Mouse (Mus musculus) Patski (cell line): ENCODE data around the gene Wdr89. TPM values are rescaled to one million over a fixed set of nuclear protein-coding genes. Genes with fewer than 3 reads are reported as not detected.
A peak's percentile ranks its signal among the peaks of the same experiment; 100 is the strongest.

Experiments used
- ATAC-seq: fragments of 100-300 bp; one replicate; pipeline ENCODE4 v1.8.0; 2021
- CTCF ChIA-PET: fragments of 350-600 bp; sonication (Branson Sonifier 250); formaldehyde crosslinking; loops from one replicate; lab custom pipeline; 2022; ENCODE audit warnings: inconsistent platforms; lab: Charles Lee
- POLR2A ChIA-PET: fragments of 350-600 bp; sonication (Branson Sonifier 250); formaldehyde crosslinking; loops from one replicate; lab custom pipeline; 2022; ENCODE audit warnings: antibody characterized with exemption, inconsistent platforms; lab: Charles Lee
- DNase-seq: peaks from one replicate; pipeline ENCODE4 v3.0.0-alpha.2; 2011; ENCODE audit warnings: low read depth, low spot score
- H3K27me3 ChIP-seq: fragments of 371-371 bp; one replicate; pipeline ENCODE4 v1.5.1; 2021
- CTCF ChIP-seq: fragments of 100-300 bp; IDR thresholded peaks from one replicate; pipeline ENCODE4 v1.5.1; 2021
- in situ Hi-C: fragments of 300-500 bp; cut with MboI; formaldehyde crosslinking; loops from 3 replicates; pipeline ENCODE4 v1.11.1; 2018; ENCODE audit warnings: low pct_unique_long_range_greater_than_20kb, mixed read lengths
- polyA plus RNA-seq: library from polyadenylated mRNA; unstranded; gene quantifications from one replicate; pipeline ENCODE4 v1.2.3, GENCODE M21; 2021

The Wdr89 gene
- polyA plus RNA-seq, 1 experiment from 2014 or later: 21.5 TPM

DNA sequence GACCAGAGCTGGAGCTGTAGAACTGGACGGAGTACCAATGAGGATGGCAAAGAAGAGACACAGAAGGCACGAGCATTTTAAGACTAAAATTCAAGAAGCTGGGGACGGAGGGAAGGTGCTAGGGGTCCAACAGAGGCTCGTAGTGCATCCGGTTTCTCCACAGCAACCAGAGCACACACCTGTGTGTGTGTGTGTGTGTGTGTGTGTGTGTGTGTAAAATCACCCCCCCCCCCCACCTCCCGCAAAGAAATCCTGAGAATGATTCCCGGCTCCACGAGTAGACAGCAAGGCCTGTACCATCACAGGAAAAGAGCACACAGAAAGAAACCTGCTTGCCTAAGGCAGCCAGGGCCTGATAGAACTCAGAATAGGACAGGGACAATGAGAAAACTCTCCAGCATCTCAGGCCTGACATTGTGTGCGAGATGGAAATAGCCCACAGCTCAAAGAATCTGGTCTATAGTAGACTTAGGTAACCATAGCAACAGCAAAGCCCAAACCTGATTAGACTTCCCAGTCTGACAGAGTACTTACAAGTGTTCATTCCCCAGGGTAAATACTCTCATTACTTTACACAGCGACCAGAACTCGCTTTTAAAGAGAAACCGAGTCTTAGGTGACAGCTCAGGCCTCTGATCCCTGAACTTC is 20.2 kb downstream of the Wdr89 start:
- ChIA-PET CTCF (interaction anchor here (0.9 to 1.4 kb wide), 2 partner anchors 81 to 123 kb away, joined by 3 to 4 read pairs; no protein-coding TSS in a partner anchor), POLR2A (interaction anchor here (0.7 kb wide), 1 partner anchor 246 kb away, joined by 6 read pairs; no protein-coding TSS in a partner anchor)
- no peaks in the 10 kb centered on the region for H3K27me3 ChIP-seq
- no peak for TF ChIP-seq CTCF
- in situ Hi-C loops: loop anchor here (25.0 kb wide), 1 partner anchor 1337 kb away; the partner anchor contains the start of gene Gm11042
- ATAC-seq (no peak), DNase-seq (no peak)

DNA sequence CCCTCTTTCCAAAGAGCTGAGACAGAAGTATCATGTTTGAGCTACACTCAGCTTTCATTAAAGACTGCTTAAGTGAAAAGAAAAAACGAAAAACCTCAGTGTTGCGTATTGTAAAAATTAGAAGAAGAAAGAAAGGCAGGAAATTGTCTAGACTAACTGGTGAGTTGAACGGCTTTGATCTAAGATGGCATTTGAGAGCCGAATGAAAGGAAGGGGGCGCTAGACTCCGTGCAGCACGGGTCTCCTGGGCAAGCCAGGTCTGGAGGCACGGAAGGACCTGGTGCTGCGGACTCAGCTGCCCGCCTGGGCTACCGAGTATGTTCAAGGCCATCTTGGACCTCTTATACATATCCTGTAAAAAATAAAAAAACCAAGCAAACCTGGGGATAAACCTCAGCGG is 21.1 kb downstream of the Wdr89 start:
- no peak for DNase-seq
- in situ Hi-C loops: loop anchor here (25.0 kb wide), 1 partner anchor 1336 kb away; the partner anchor contains the start of gene Gm11042
- POLR2A ChIA-PET: no interaction called here

DNA sequence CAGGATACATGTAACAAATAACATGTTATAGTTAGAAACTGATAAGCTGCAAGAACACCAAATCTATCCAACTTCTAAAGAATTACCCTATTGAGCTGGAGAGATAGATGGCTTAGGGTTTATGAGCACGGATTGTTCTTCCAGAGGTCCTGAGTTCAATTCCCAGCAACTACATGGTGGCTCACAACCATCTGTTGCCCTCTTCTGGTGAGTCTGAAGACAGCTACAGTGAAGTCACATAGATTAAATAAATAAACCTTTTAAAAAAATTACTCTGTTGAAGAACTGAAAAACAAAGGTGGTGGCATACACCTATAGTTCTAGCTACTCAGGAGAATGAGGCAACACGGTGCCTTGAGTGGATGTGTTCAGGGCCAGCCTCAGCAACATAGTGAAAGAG is 21.7 kb downstream of the Wdr89 start:
- in situ Hi-C loops: loop anchor here (25.0 kb wide), 1 partner anchor 1335 kb away; the partner anchor contains the start of gene Gm11042
- CTCF ChIA-PET: interaction anchor here (0.6 to 0.9 kb wide), 2 partner anchors 182 to 197 kb away, joined by 3 read pairs; no protein-coding TSS in a partner anchor
- DNase-seq (no peak), ATAC-seq (no peak)
- peak; percentile 58 for TF ChIP-seq CTCF
- H3K27me3 ChIP-seq: no peaks in the 10 kb centered on the region
- POLR2A ChIA-PET: no interaction called here

More for the DNA sequence above, 21.1 kb downstream of the Wdr89 start:
- no peak for ATAC-seq
- no peaks in the 10 kb centered on the region for H3K27me3 ChIP-seq
- CTCF ChIA-PET: interaction anchor here (0.7 to 1.4 kb wide), 4 partner anchors 52 to 182 kb away, joined by 3 to 4 read pairs (median 3); partner anchors contain the start of gene Ppp2r5e
- peak; percentile 19 for TF ChIP-seq CTCF

DNA sequence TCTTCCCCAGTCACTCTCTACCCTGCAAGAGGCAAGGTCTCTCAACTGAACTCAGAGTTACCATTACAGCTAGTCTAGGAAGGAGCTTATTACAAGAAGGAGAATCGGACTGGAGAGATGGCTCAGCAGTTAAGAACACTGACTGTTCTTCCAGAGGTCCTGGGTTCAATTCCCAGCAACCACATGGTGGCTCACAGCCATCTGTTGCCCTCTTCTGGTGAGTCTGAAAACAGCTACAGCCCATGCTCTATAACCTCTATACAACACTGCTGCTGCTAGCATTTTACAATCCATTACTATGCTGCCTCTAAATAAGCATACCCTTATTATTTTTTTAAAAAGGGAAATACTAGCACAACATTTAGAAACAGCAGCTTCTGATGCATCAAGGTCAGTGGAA is 23.6 kb downstream of the Wdr89 start:
- no peak for DNase-seq
- TF ChIP-seq CTCF: peak; percentile 58
- ChIA-PET POLR2A (no interaction called here), CTCF (interaction anchor here (0.7 to 1.2 kb wide), 4 partner anchors 14 to 189 kb away, joined by 3 to 4 read pairs (median 3); no protein-coding TSS in a partner anchor)
- ATAC-seq: no peak
- H3K27me3 ChIP-seq: no peaks in the 10 kb centered on the region
- in situ Hi-C loops: loop anchor here (25.0 kb wide), 1 partner anchor 1333 kb away; the partner anchor contains the start of gene Gm11042

DNA sequence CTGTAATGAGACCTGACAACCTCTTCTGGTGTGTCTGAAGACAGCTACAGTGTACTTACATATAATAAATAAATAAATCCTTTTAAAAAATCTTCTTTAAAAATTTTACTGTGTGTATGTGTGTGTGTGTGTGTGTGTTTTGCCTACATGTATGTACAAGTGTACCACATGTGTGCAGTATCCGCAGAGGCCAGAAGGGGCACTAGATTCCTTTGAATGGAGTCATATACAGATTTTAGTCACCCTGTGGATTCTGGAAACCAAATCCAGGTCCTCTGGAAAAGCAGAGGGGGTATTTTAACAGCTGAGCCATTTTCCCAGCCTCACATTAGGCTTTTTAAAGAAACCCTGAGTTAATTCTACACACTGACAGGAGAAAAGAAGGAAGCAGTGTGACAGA is 27.6 kb downstream of the Wdr89 start:
- H3K27me3 ChIP-seq: no peaks in the 10 kb centered on the region
- DNase-seq (no peak), ATAC-seq (no peak)
- ChIA-PET CTCF (interaction anchor here (1.0 to 1.6 kb wide), 3 partner anchors 8 to 182 kb away, joined by 3 to 4 read pairs (median 3); no protein-coding TSS in a partner anchor), POLR2A (no interaction called here)
- TF ChIP-seq CTCF: no peak
- in situ Hi-C loops: loop anchor here (5.0 to 25.0 kb wide), 2 partner anchors 179 to 1329 kb away; partner anchors contain the start of gene Gm11042

DNA sequence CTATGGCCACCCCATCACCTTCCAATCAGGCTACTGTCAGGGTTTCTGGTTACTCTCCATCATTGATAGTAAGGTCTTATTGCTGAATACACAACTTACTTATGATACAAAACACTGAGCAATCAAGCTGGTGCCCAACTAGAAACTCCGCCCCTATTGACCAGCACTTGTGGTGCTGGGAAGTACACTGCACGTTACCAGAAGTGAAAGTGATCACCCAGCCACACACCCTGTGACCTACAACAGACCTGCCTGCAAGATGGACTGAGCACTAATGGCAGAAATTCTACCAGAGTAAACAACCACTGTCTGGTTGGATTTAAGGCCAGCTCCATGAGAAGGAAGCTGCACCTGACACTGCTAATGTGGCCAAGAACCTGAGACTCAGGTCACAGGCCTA is 31.0 kb downstream of the Wdr89 start:
- no peak for TF ChIP-seq CTCF
- H3K27me3 ChIP-seq: no peaks in the 10 kb centered on the region
- DNase-seq (no peak), ATAC-seq (no peak)
- in situ Hi-C loops: loop anchor here (25.0 kb wide), 1 partner anchor 1326 kb away; the partner anchor contains the start of gene Gm11042
- ChIA-PET POLR2A (no interaction called here), CTCF (no interaction called here)

DNA sequence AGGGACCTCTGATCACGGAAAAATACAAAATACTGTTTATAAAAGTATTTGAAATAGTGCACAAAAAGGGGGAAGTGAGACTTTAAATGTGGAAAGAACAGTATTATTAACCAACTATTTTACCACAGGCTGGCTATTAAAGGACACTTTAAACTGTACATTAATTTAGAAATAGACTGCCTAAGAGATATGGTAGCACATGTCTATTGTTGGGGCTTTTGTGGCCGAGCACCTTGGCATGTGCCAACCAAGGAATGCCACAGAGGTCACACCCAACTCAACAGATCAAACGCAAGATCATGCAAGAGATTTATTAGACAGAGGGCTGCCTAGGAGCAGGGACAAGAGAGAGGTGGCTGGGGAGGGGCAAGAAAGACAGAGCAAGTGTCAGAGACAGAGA is 32.2 kb downstream of the Wdr89 start:
- TF ChIP-seq CTCF: no peak
- ChIA-PET POLR2A (no interaction called here), CTCF (no interaction called here)
- no peaks in the 10 kb centered on the region for H3K27me3 ChIP-seq
- ATAC-seq (no peak), DNase-seq (no peak)
- in situ Hi-C loops: loop anchor here (25.0 kb wide), 1 partner anchor 1325 kb away; the partner anchor contains the start of gene Gm11042

DNA sequence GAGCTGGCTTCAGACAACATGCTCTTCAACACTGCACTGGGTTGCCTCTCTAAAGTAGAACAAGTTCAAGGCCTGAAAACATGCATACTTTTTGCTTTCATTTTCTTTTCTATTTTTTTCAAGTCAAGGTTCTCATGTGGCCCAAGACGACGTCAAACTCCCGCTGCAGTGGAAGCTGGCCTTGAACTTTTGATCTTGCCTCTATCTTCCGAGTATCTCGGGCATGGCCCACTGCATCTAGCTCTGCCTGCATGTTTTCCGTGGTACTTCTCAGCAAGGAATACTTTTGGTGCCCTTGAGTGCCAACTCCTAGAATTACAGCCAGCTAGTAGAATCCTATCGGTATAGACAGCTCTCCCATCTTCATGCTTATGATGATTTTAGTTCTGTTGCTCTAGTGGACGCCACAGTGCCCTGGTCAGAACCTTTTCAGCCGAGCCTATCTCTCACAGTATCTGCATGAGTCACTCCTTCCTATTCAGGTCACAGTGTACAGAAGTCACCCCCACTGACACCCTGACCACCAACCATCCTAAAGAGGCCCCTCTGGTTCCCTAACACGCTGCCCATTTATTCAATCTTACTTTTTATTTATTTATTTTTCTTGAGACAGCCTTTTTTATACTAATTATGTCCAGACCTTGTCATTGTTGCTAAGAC is 33.4 kb downstream of the Wdr89 start:
- POLR2A ChIA-PET: no interaction called here
- ATAC-seq (no peak), DNase-seq (no peak)
- CTCF ChIA-PET: no interaction called here
- in situ Hi-C loops: loop anchor here (25.0 kb wide), 1 partner anchor 1324 kb away; the partner anchor contains the start of gene Gm11042
- TF ChIP-seq CTCF: peak; percentile 31
- H3K27me3 ChIP-seq: no peaks in the 10 kb centered on the region

DNA sequence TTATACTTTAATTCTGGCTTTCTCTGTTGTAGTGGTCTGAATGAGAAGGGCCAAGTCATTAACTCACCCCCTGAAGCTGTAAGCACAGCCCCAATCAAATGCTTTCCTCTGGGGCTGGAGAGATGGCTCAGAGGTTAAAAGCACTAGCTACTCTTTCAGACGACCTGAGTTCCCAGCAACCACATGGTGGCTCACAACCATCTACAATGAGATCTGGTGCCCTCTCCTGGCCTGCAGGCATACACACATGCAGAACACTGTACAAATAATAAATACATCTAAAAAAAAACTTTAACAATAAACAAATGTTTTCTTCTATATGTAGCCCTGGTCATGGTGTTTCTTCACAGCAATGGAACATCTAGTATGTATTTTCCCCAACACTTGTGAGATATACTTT is 39.7 kb downstream of the Wdr89 start:
- TF ChIP-seq CTCF: peak; percentile 39
- ChIA-PET CTCF (interaction anchor here (1.0 kb wide), 1 partner anchor 136 kb away, joined by 3 read pairs; no protein-coding TSS in a partner anchor), POLR2A (no interaction called here)
- in situ Hi-C loops: loop anchor here (25.0 kb wide), 1 partner anchor 1317 kb away; the partner anchor contains the start of gene Gm11042
- ATAC-seq (no peak), DNase-seq (no peak)
- no peaks in the 10 kb centered on the region for H3K27me3 ChIP-seq

DNA sequence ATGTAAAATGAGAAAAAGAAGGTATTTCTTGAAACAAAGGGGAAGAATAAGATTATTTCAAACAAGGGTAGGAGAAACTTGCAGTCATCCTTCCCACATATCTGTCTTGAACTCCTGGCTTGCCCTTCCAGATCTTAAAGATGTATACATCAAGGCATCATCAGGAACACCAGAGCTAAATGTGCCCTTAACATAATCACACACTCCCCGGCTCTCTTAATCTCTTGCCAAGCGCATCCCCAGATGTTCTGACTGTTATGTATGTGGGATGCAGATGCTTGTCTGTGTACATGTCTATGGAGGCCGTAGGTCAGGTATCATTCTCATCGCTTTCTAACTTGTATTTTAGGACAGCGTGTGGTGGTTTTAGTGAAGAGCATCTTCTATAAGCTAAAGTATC is 46.0 kb downstream of the Wdr89 start:
- POLR2A ChIA-PET: no interaction called here
- in situ Hi-C loops: no loop called here
- CTCF ChIA-PET: interaction anchor here (1.2 kb wide), 1 partner anchor 159 kb away, joined by 4 read pairs; no protein-coding TSS in a partner anchor
- TF ChIP-seq CTCF: no peak
- no peak for ATAC-seq
- no peaks in the 10 kb centered on the region for H3K27me3 ChIP-seq
- DNase-seq: no peak
